Mouse (Mus musculus) hindbrain, embryonic 14.5 days (tissue): ENCODE data around the gene Nup155. TPM values are rescaled to one million over a fixed set of nuclear protein-coding genes. Genes with fewer than 3 reads are reported as not detected.
"Not testable (repeated sequence)": the region's sequence is repeated elsewhere in the genome, so short reads cannot be mapped to it uniquely, and the experiment has no call there.

Experiments used
- ATAC-seq: fragments of 200-750 bp; cut with Nextera tagmentation; 2 replicates; pipeline ENCODE4 v1.8.0; 2017; ENCODE audit warnings: moderate number of reproducible peaks, mild to moderate bottlenecking, moderate TSS enrichment, moderate library complexity; ENCODE audit not compliant: low FRiP score
- DNase-seq: peaks from one replicate; pipeline ENCODE4 v3.0.0-alpha.2; 2015; ENCODE audit warnings: low spot score
- H3K27ac ChIP-seq: fragments of 300-500 bp; sonication (generic); 2 replicates; pipeline ENCODE4 v1.5.1; 2014; ENCODE audit warnings: mild to moderate bottlenecking, moderate library complexity
- H3K27me3 ChIP-seq: fragments of 300-500 bp; sonication (generic); 2 replicates; pipeline ENCODE4 v1.6.1; 2014; ENCODE audit warnings: mild to moderate bottlenecking, low read length, mixed read lengths; ENCODE audit not compliant: control insufficient read depth, insufficient read depth
- H3K36me3 ChIP-seq: fragments of 300-500 bp; sonication (generic); replicated peaks from 2 replicates; pipeline ENCODE4 v1.6.1; 2014; ENCODE audit not compliant: control insufficient read depth, insufficient read depth
- H3K4me1 ChIP-seq: fragments of 300-500 bp; sonication (generic); replicated peaks from 2 replicates; pipeline ENCODE4 v1.6.1; 2014; ENCODE audit warnings: antibody characterized with exemption, low read length, mixed read lengths; ENCODE audit not compliant: control insufficient read depth, insufficient read depth
- H3K4me2 ChIP-seq: fragments of 300-500 bp; sonication (generic); replicated peaks from 2 replicates; pipeline ENCODE4 v1.6.1; 2014; ENCODE audit warnings: mild to moderate bottlenecking, moderate library complexity
- H3K4me3 ChIP-seq: fragments of 300-500 bp; sonication (generic); replicated peaks from 2 replicates; pipeline ENCODE4 v1.5.1; 2014; ENCODE audit warnings: mild to moderate bottlenecking, low read length
- H3K9ac ChIP-seq: fragments of 300-500 bp; sonication (generic); 2 replicates; pipeline ENCODE4 v1.6.1; 2014
- H3K9me3 ChIP-seq: fragments of 300-500 bp; sonication (generic); 2 replicates; pipeline ENCODE4 v1.6.1; 2016; ENCODE audit warnings: low read length; ENCODE audit not compliant: control insufficient read depth
- WGBS: fragments of 180-500 bp; shearing (Covaris S2); extraction: QIAGEN DNeasy Blood & Tissue Kit; methylation state at CpG from one replicate; pipeline ENCODE4 v1.1.7; 2014; 5-methylcytosine and 5-hydroxymethylcytosine counted together
- polyA plus RNA-seq: library from polyadenylated mRNA; unstranded; fragments of >200 nt; fragmentation: Nextera tagmentation; extraction: Ambion mirVana; gene quantifications from 2 replicates; pipeline ENCODE4 v1.2.1, GENCODE M21; 2014

Gene Nup155
- 12.2 and 12.8 TPM in 2 replicates for polyA plus RNA-seq

- DNase-seq (peak; percentile 96), ATAC-seq (peak; percentile 97)
- peak within 1 kb of the TSS; percentile 80 for H3K4me3 ChIP-seq
- under 1% methylated on average over 54 of the region's 54 CpGs for whole genome bisulfite sequencing
- peaks cover 17% of the 10 kb centered on the region for H3K36me3 ChIP-seq
- no peaks in the 10 kb centered on the region for H3K27me3 ChIP-seq
- H3K9me3 ChIP-seq = no peaks in the 10 kb centered on the region
- H3K4me2 ChIP-seq = peak within 1 kb of the TSS; percentile 79
- peak within 1 kb of the TSS; percentile 70 for H3K9ac ChIP-seq
- H3K4me1 ChIP-seq = peaks cover 21% of the 10 kb centered on the region
- H3K27ac ChIP-seq = peak within 1 kb of the TSS; percentile 77
Measured at GRCm38 (mm10) chr15:8108966-8109743, at the start of gene Nup155. Gene Nup155 (plus strand): TSS chr15:8109273.

- Histone ChIP-seq H3K4me3 (no peak overlapping the region), H3K9ac (no peak overlapping the region), H3K27ac (no peak overlapping the region), H3K4me1 (no peaks in the 10 kb centered on the region), H3K27me3 (no peaks in the 10 kb centered on the region), H3K9me3 (no peaks in the 10 kb centered on the region), H3K36me3 (peaks cover 50% of the 10 kb centered on the region), H3K4me2 (no peak overlapping the region)
- ATAC-seq = no peak
- DNase-seq = no peak
- 85% methylated on average over 6 of the region's 6 CpGs for WGBS
Measured at GRCm38 (mm10) chr15:8065221-8065620, 43.9 kb upstream of the Nup155 start.

GRCm38 (mm10) chr15:8073159-8073558, 35.9 kb upstream of the Nup155 start:
- not testable (repeated sequence) for H3K27ac ChIP-seq, H3K4me3 ChIP-seq, DNase-seq, H3K4me1 ChIP-seq, ATAC-seq, H3K4me2 ChIP-seq, H3K9ac ChIP-seq, H3K27me3 ChIP-seq, H3K9me3 ChIP-seq
- H3K36me3 ChIP-seq = peaks cover 72% of the 10 kb centered on the region
- WGBS = 98% methylated on average over 3 of the region's 3 CpGs

- H3K4me2 ChIP-seq = no peak overlapping the region
- H3K9me3 ChIP-seq = no peaks in the 10 kb centered on the region
- WGBS = 95% methylated on average over 8 of the region's 8 CpGs
- ATAC-seq (no peak), DNase-seq (no peak)
- no peak overlapping the region for H3K9ac ChIP-seq
- H3K27me3 ChIP-seq = no peaks in the 10 kb centered on the region
- H3K4me1 ChIP-seq = no peaks in the 10 kb centered on the region
- no peak overlapping the region for H3K27ac ChIP-seq
- H3K4me3 ChIP-seq = no peak overlapping the region
- peaks cover 45% of the 10 kb centered on the region for H3K36me3 ChIP-seq
Measured at GRCm38 (mm10) chr15:8082139-8082538, 26.9 kb upstream of the Nup155 start.

GRCm38 (mm10) chr15:8087293-8087692, 21.8 kb upstream of the Nup155 start:
- no peaks in the 10 kb centered on the region for H3K9me3 ChIP-seq

GRCm38 (mm10) chr15:8088715-8089114, 20.4 kb upstream of the Nup155 start:
- no peaks in the 10 kb centered on the region for H3K9me3 ChIP-seq
- H3K4me3 ChIP-seq = no peak overlapping the region
- DNase-seq (no peak), ATAC-seq (no peak)
- WGBS = 90% methylated on average over 3 of the region's 3 CpGs
- no peaks in the 10 kb centered on the region for H3K4me1 ChIP-seq
- no peak overlapping the region for H3K4me2 ChIP-seq
- H3K9ac ChIP-seq = no peak overlapping the region
- no peaks in the 10 kb centered on the region for H3K27me3 ChIP-seq
- no peak overlapping the region for H3K27ac ChIP-seq
- H3K36me3 ChIP-seq = peaks cover 34% of the 10 kb centered on the region

More at GRCm38 (mm10) chr15:8087293-8087692, 21.8 kb upstream of the Nup155 start:
- DNase-seq = no peak
- H3K27ac ChIP-seq = no peak overlapping the region
- H3K9ac ChIP-seq = no peak overlapping the region
- peaks cover 26% of the 10 kb centered on the region for H3K36me3 ChIP-seq
- no peak overlapping the region for H3K4me3 ChIP-seq
- ATAC-seq = no peak
- WGBS = 95% methylated on average over 4 of the region's 4 CpGs
- H3K4me1 ChIP-seq = no peaks in the 10 kb centered on the region
- H3K4me2 ChIP-seq = no peak overlapping the region
- H3K27me3 ChIP-seq = no peaks in the 10 kb centered on the region

GRCm38 (mm10) chr15:8090685-8091084, 18.4 kb upstream of the Nup155 start:
- Histone ChIP-seq H3K4me1 (no peaks in the 10 kb centered on the region), H3K27me3 (no peaks in the 10 kb centered on the region), H3K36me3 (peaks cover 50% of the 10 kb centered on the region), H3K27ac (no peak overlapping the region), H3K4me2 (no peak overlapping the region), H3K9me3 (no peaks in the 10 kb centered on the region), H3K4me3 (no peak overlapping the region), H3K9ac (no peak overlapping the region)
- no peak for ATAC-seq
- 93% methylated on average over 2 of the region's 2 CpGs for WGBS
- DNase-seq = no peak

GRCm38 (mm10) chr15:8092668-8093067, 16.4 kb upstream of the Nup155 start:
- not testable (repeated sequence) for H3K4me2 ChIP-seq, H3K4me3 ChIP-seq, H3K9ac ChIP-seq, H3K9me3 ChIP-seq, H3K27ac ChIP-seq, H3K4me1 ChIP-seq, DNase-seq, H3K27me3 ChIP-seq
- WGBS = 82% methylated on average over 1 of the region's 1 CpGs
- ATAC-seq = peak; percentile 70
- H3K36me3 ChIP-seq = peaks cover 59% of the 10 kb centered on the region

- Histone ChIP-seq H3K4me3 (peak overlapping the region; percentile 61), H3K9me3 (no peaks in the 10 kb centered on the region), H3K27me3 (no peaks in the 10 kb centered on the region), H3K36me3 (peaks cover 34% of the 10 kb centered on the region), H3K4me2 (peak overlapping the region; percentile 58), H3K4me1 (peaks cover 5% of the 10 kb centered on the region), H3K9ac (no peak overlapping the region), H3K27ac (no peak overlapping the region)
- WGBS = 21% methylated on average over 7 of the region's 7 CpGs
- ATAC-seq (no peak), DNase-seq (peak; percentile 35)
Measured at GRCm38 (mm10) chr15:8097853-8098252, 11.2 kb upstream of the Nup155 start.
